Mouse (Mus musculus): ENCODE measurements at regions not wholly inside any gene's neighbourhood (a gene's known extent, or its start where the extent isn't known, plus 50 kb on each side); places are given as distances from the start of the nearest gene placed in this dataset.

DNA sequence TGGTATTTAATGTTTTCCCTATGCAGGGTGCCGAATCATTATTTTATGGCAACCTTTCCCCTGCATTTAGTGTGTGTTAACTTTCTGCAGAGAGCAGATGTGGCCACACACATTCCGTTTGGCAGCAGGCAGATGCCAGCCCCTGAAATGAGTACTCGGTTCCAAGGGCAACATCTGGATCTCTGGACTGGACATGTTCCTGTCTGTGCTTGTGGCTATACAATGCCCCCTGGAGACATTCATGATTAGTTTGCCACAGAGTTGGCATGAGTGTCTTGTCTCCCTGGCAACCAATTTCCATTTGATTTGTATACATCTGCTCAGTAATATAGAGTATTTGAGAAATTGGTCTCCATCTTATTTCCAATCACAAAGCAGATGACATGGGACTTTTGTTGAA, 1676.3 kb upstream of the Got2 start:
- H3K9ac ChIP-seq (ENCODE audit: low read length), result no peak overlapping the region
- no peaks in the 10 kb centered on the region for H3K27me3 ChIP-seq (ENCODE audit: control insufficient read depth, insufficient read depth, low read length)
- no peaks in the 10 kb centered on the region for H3K4me1 ChIP-seq (replicated peaks; ENCODE audit: control insufficient read depth, insufficient read depth, low read length)
- no peak overlapping the region for H3K4me3 ChIP-seq (ENCODE audit: low read depth, low read length)
- no peaks in the 10 kb centered on the region for H3K36me3 ChIP-seq (ENCODE audit: control insufficient read depth, insufficient read depth, low read length)
- no peak overlapping the region for H3K4me2 ChIP-seq (ENCODE audit: low read depth, low read length, severe bottlenecking)
- WGBS, result 86% methylated on average over 3 of the region's 3 CpGs
- ATAC-seq (replicated peaks; ENCODE audit: low FRiP score) (no peak), DNase-seq (ENCODE audit: low spot score) (no peak)
- no peaks in the 10 kb centered on the region for H3K9me3 ChIP-seq (ENCODE audit: control insufficient read depth, low read length)
- no peak overlapping the region for H3K27ac ChIP-seq (ENCODE audit: low read depth, low read length)

GRCm38 (mm10) chr8:97543881-97544280, 1655.5 kb upstream of the Got2 start:
- no peak overlapping the region for H3K4me2 ChIP-seq (ENCODE audit: low read depth, low read length, severe bottlenecking)
- no peaks in the 10 kb centered on the region for H3K36me3 ChIP-seq (ENCODE audit: control insufficient read depth, insufficient read depth, low read length)
- H3K4me1 ChIP-seq (replicated peaks; ENCODE audit: control insufficient read depth, insufficient read depth, low read length), result no peaks in the 10 kb centered on the region
- no peaks in the 10 kb centered on the region for H3K27me3 ChIP-seq (ENCODE audit: control insufficient read depth, insufficient read depth, low read length)
- WGBS, result 49% methylated on average over 4 of the region's 4 CpGs
- ATAC-seq (replicated peaks; ENCODE audit: low FRiP score) (no peak), DNase-seq (ENCODE audit: low spot score) (no peak)
- H3K4me3 ChIP-seq (ENCODE audit: low read depth, low read length), result no peak overlapping the region
- no peak overlapping the region for H3K9ac ChIP-seq (ENCODE audit: low read length)
- H3K27ac ChIP-seq (ENCODE audit: low read depth, low read length), result no peak overlapping the region
- no peaks in the 10 kb centered on the region for H3K9me3 ChIP-seq (ENCODE audit: control insufficient read depth, low read length)

DNA sequence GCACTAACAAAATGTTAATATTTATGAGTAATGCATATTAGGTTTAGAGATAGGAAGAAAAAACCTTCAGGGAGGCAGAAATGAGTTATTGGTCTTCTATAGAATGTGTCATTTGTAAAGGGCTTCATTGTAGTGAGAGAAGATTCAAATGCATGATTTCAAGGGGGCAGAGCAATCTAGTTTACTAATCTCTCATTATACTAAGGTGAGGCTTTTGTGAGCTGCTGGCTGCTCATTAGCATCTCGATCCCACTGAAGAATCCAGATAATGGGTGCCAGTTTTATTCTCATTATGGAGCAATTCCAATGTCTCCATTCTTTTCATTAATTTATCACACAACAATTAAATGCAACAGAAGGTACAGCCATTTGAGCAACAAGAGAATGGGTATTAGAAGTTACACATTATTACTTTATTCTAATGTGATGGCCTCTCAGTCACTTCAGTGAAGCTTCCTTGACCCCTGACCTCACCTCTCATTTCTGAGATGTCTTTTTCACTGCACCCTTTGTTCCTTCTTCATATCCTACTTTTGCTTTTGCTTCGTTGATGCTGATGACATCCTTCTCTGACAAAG, 1644.8 kb upstream of the Got2 start:
- WGBS, result 18% methylated on average over 2 of the region's 2 CpGs
- H3K36me3 ChIP-seq (ENCODE audit: control insufficient read depth, insufficient read depth, low read length), result no peaks in the 10 kb centered on the region
- no peak overlapping the region for H3K9ac ChIP-seq (ENCODE audit: low read length)
- DNase-seq (ENCODE audit: low spot score) (no peak), ATAC-seq (replicated peaks; ENCODE audit: low FRiP score) (peak; percentile 77)
- H3K27me3 ChIP-seq (ENCODE audit: control insufficient read depth, insufficient read depth, low read length), result no peaks in the 10 kb centered on the region
- H3K9me3 ChIP-seq (ENCODE audit: control insufficient read depth, low read length), result no peaks in the 10 kb centered on the region
- H3K4me3 ChIP-seq (ENCODE audit: low read depth, low read length), result no peak overlapping the region
- no peak overlapping the region for H3K27ac ChIP-seq (ENCODE audit: low read depth, low read length)
- H3K4me2 ChIP-seq (ENCODE audit: low read depth, low read length, severe bottlenecking), result no peak overlapping the region
- no peaks in the 10 kb centered on the region for H3K4me1 ChIP-seq (replicated peaks; ENCODE audit: control insufficient read depth, insufficient read depth, low read length)

Measured in forebrain, embryonic 11.5 days (tissue).